In the genomic region with DNA sequence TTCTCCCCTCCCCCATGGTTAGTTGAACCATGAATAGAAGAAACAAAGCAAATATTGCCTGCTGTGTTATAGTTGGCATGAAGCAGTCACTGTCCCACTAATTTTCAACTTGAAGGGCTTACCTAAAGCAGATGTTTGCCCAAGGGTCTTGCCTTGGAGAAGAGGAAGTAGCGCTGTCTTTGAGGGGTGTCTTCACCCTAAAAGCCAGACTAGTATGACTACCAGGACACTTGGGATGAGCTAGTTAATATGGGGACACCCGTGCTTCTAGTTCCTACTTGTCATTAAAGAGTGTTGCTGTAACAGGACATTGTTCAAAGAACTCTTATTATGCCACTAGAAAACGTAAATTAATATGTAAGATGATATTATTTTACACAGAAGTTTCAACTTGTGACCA, we compare ENCODE assay signal across 18 mouse cellular contexts. TPM values are rescaled to one million over a fixed set of nuclear protein-coding genes. Genes with fewer than 3 reads are reported as not detected.
DNase-seq lines count a peak whose midpoint lies in the region; ATAC-seq and TF ChIP-seq lines count a peak whose summit lies in the region.
"Had no signal": no experiment of that assay in that cellular context is flagged by ENCODE, and none has a peak within 500 bp of the region (broad histone marks: within the 10 kb centered on the region; RNA-seq: fewer than 3 reads in every experiment).

No protein-coding gene starts in this region.

- H3K9me3 ChIP-seq in forebrain, embryonic 11.5 days (ENCODE audit: control insufficient read depth, low read length) = no peaks in the 10 kb centered on the region
- H3K9me3 ChIP-seq in forebrain, embryonic 10.5 days = no peaks in the 10 kb centered on the region
- H3K9me3 ChIP-seq in liver, postnatal 0 days (ENCODE audit: low read length) = no peaks in the 10 kb centered on the region
- H3K9me3 ChIP-seq in forebrain, embryonic 14.5 days (replicated peaks; ENCODE audit: control insufficient read depth, low read length) = no peaks in the 10 kb centered on the region
- H3K9me3 ChIP-seq in midbrain, embryonic 13.5 days = no peaks in the 10 kb centered on the region
- H3K9me3 ChIP-seq: embryonic facial prominence, embryonic 13.5 days; limb, embryonic 12.5 days had no signal

- H3K79me2 ChIP-seq in liver, adult 2 months (ENCODE audit: control insufficient read depth, insufficient read depth, low read length) = no peaks in the 10 kb centered on the region; the same call in 1 of the 2 replicates

- no peak overlapping the region for H3K27ac ChIP-seq in forebrain, embryonic 11.5 days (ENCODE audit: low read depth, low read length)
- H3K27ac ChIP-seq in forebrain, embryonic 10.5 days = no peak overlapping the region
- H3K27ac ChIP-seq in liver, adult 2 months (replicated peaks; ENCODE audit: insufficient read depth, low read depth, low read length) = peak overlapping the region; percentile 25; the same call in 1 of the 2 replicates
- H3K27ac ChIP-seq in liver, postnatal 0 days (ENCODE audit: low read depth) = no peak overlapping the region
- no peak overlapping the region for H3K27ac ChIP-seq in forebrain, embryonic 14.5 days (ENCODE audit: low read depth, low read length)
- no peak overlapping the region for H3K27ac ChIP-seq in midbrain, embryonic 13.5 days
- H3K27ac ChIP-seq: embryonic facial prominence, embryonic 13.5 days; limb, embryonic 12.5 days had no signal

- TF ChIP-seq CTCF in liver, adult 2 months (IDR thresholded peaks at IDR 0.05; ENCODE audit: low read depth, low read length) = no peak
- TF ChIP-seq CTCF in liver, postnatal 0 days (IDR thresholded peaks at IDR 0.05; ENCODE audit: low read depth) = no peak

- no peaks in the 10 kb centered on the region for H3K36me3 ChIP-seq in forebrain, embryonic 11.5 days (ENCODE audit: control insufficient read depth, insufficient read depth, low read length)
- no peaks in the 10 kb centered on the region for H3K36me3 ChIP-seq in forebrain, embryonic 10.5 days (replicated peaks)
- H3K36me3 ChIP-seq in liver, adult 2 months (ENCODE audit: control insufficient read depth, insufficient read depth, low read length) = no peaks in the 10 kb centered on the region
- H3K36me3 ChIP-seq in liver, postnatal 0 days (replicated peaks; ENCODE audit: insufficient read depth, low read length) = no peaks in the 10 kb centered on the region
- H3K36me3 ChIP-seq in forebrain, embryonic 14.5 days (ENCODE audit: control insufficient read depth, insufficient read depth, low read length) = no peaks in the 10 kb centered on the region
- H3K36me3 ChIP-seq in midbrain, embryonic 13.5 days = no peaks in the 10 kb centered on the region
- H3K36me3 ChIP-seq: embryonic facial prominence, embryonic 13.5 days; limb, embryonic 12.5 days had no signal

- intact Hi-C loops in left cerebral cortex, postnatal 36 days (cut with DNase I) = loop anchor here (5.0 kb wide), 1 partner anchor 50 kb away; no protein-coding TSS in a partner anchor

- TF ChIP-seq EP300 in liver, postnatal 0 days (IDR thresholded peaks at IDR 0.05; ENCODE audit: low read depth) = no peak

- ATAC-seq in forebrain, embryonic 11.5 days (replicated peaks; ENCODE audit: low FRiP score) = no peak
- ATAC-seq in liver, postnatal 0 days = no peak
- no peak for ATAC-seq in forebrain, embryonic 14.5 days
- ATAC-seq in midbrain, embryonic 13.5 days = no peak

- no peak for DNase-seq in forebrain, embryonic 11.5 days (ENCODE audit: low spot score)
- no peak for DNase-seq in forebrain, embryonic 10.5 days (ENCODE audit: extremely low spot score, low spot score)
- no peak for DNase-seq in liver, adult 2 months (ENCODE audit: extremely low read depth, low read depth, low spot score)
- DNase-seq in liver, postnatal 0 days = no peak
- no peak for DNase-seq in forebrain, embryonic 14.5 days (ENCODE audit: low spot score)
- DNase-seq in left cerebral cortex, postnatal 36 days (ENCODE audit: low spot score in 2 of 2) = no peak
- no peak for DNase-seq in retina, postnatal 1 day
- DNase-seq: adrenal gland, adult 8-10 months; heart, postnatal 4 days; kidney, adult 9 months; layer of hippocampus, postnatal 36 days; right cerebral cortex, adult 18-20 months had no signal

- TF ChIP-seq POLR2A in liver, adult 2 months (IDR thresholded peaks at IDR 0.05; ENCODE audit: extremely low read depth, insufficient read depth, low read length) = no peak

- no peaks in the 10 kb centered on the region; the same call in 1 of the 2 replicates for H3K27me3 ChIP-seq in forebrain, embryonic 11.5 days (ENCODE audit: control insufficient read depth, insufficient read depth, low read length)
- peaks cover 63% of the 10 kb centered on the region for H3K27me3 ChIP-seq in forebrain, embryonic 10.5 days (ENCODE audit: poor library complexity, severe bottlenecking)
- H3K27me3 ChIP-seq in liver, adult 2 months (ENCODE audit: control insufficient read depth, insufficient read depth, low read length) = no peaks in the 10 kb centered on the region
- H3K27me3 ChIP-seq in liver, postnatal 0 days (ENCODE audit: insufficient read depth, low read length) = peaks cover 27% of the 10 kb centered on the region
- no peaks in the 10 kb centered on the region for H3K27me3 ChIP-seq in forebrain, embryonic 14.5 days (replicated peaks; ENCODE audit: control insufficient read depth, insufficient read depth, low read length)
- peaks cover 12% of the 10 kb centered on the region for H3K27me3 ChIP-seq in midbrain, embryonic 13.5 days

- H3K4me1 ChIP-seq in forebrain, embryonic 11.5 days (replicated peaks; ENCODE audit: control insufficient read depth, insufficient read depth, low read length) = peaks cover 4% of the 10 kb centered on the region; the same call in 1 of the 2 replicates
- H3K4me1 ChIP-seq in forebrain, embryonic 10.5 days = peaks cover 34% of the 10 kb centered on the region
- peaks cover 18% of the 10 kb centered on the region for H3K4me1 ChIP-seq in liver, adult 2 months (ENCODE audit: control insufficient read depth, insufficient read depth, low read length)
- 0 out of 2 replicates have a peak, but pooled peaks cover 9% of the 10 kb centered on the region for H3K4me1 ChIP-seq in liver, postnatal 0 days (ENCODE audit: insufficient read depth)
- H3K4me1 ChIP-seq in forebrain, embryonic 14.5 days (ENCODE audit: control insufficient read depth, insufficient read depth, low read length) = peaks cover 30% of the 10 kb centered on the region
- peaks cover 29% of the 10 kb centered on the region for H3K4me1 ChIP-seq in midbrain, embryonic 13.5 days (replicated peaks)

- WGBS in forebrain, embryonic 11.5 days = 88% methylated on average over 3 of the region's 3 CpGs
- WGBS in forebrain, embryonic 10.5 days = 87% methylated on average over 3 of the region's 3 CpGs
- 65% methylated on average over 3 of the region's 3 CpGs for WGBS in liver, adult 2 months
- WGBS in liver, postnatal 0 days (ENCODE audit: insufficient replicate concordance) = 65% methylated on average over 3 of the region's 3 CpGs
- 79% methylated on average over 3 of the region's 3 CpGs for WGBS in forebrain, embryonic 14.5 days
- WGBS in midbrain, embryonic 13.5 days = 88% methylated on average over 3 of the region's 3 CpGs

- H3K9ac ChIP-seq in forebrain, embryonic 11.5 days (ENCODE audit: low read length) = no peak overlapping the region
- H3K9ac ChIP-seq in liver, adult 2 months (ENCODE audit: low read depth, low read length) = no peak overlapping the region
- no peak overlapping the region for H3K9ac ChIP-seq in liver, postnatal 0 days (replicated peaks)
- H3K9ac ChIP-seq in forebrain, embryonic 14.5 days (ENCODE audit: low read length) = no peak overlapping the region
- H3K9ac ChIP-seq in midbrain, embryonic 13.5 days (replicated peaks) = no peak overlapping the region
- H3K9ac ChIP-seq: embryonic facial prominence, embryonic 13.5 days; limb, embryonic 12.5 days had no signal

- peak overlapping the region; percentile 93; the same call in 1 of the 2 replicates for H3K4me2 ChIP-seq in forebrain, embryonic 11.5 days (ENCODE audit: low read depth, low read length, severe bottlenecking)
- no peak overlapping the region for H3K4me2 ChIP-seq in liver, postnatal 0 days (ENCODE audit: low read depth, low read length)
- H3K4me2 ChIP-seq in forebrain, embryonic 14.5 days (ENCODE audit: low read length) = peak overlapping the region; percentile 88
- H3K4me2 ChIP-seq in midbrain, embryonic 13.5 days (replicated peaks) = peak overlapping the region; percentile 83

- no peak overlapping the region; the same call in 1 of the 2 replicates for H3K4me3 ChIP-seq in forebrain, embryonic 11.5 days (ENCODE audit: low read depth, low read length)
- H3K4me3 ChIP-seq in forebrain, embryonic 10.5 days = no peak overlapping the region
- peak overlapping the region; percentile 27 for H3K4me3 ChIP-seq in liver, adult 2 months (ENCODE audit: insufficient read depth, low read depth, low read length)
- H3K4me3 ChIP-seq in liver, postnatal 0 days (ENCODE audit: low read depth, low read length) = no peak overlapping the region
- peak overlapping the region; percentile 68; the same call in 1 of the 2 replicates for H3K4me3 ChIP-seq in forebrain, embryonic 14.5 days (ENCODE audit: low read depth, low read length)
- 0 out of 2 replicates have a peak overlapping the region, but pooled peaks have one; percentile 74 for H3K4me3 ChIP-seq in midbrain, embryonic 13.5 days (replicated peaks)
- H3K4me3 ChIP-seq: limb, embryonic 12.5 days had no signal

RNA-seq across cellular contexts. Expression of a gene that starts 1.6 kb away (rescaled TPM):
- 7.4 and 9.2 TPM in 2 replicates for polyA plus RNA-seq in forebrain, embryonic 11.5 days (2014; fragmentation: Nextera tagmentation; extraction: Ambion mirVana)
- polyA plus RNA-seq in forebrain, embryonic 10.5 days (2016; fragmentation: Nextera tagmentation; extraction: Ambion mirVana) = 4.3 and 4.5 TPM in 2 replicates
- 3.6 and 4.2 TPM in 2 replicates for total RNA-seq in liver, adult 2 months (2014; rRNA removed)
- polyA plus RNA-seq in liver, adult 2 months (2012; rRNA removed) = 4.7 and 9.8 TPM in 2 replicates
- 3.0 and 3.2 TPM in 2 replicates for polyA plus RNA-seq in liver, postnatal 0 days (2015; fragmentation: Nextera tagmentation; extraction: Ambion mirVana)
- 13.8 and 18.8 TPM in 2 replicates for polyA plus RNA-seq in forebrain, embryonic 14.5 days (2014; fragmentation: Nextera tagmentation; extraction: Ambion mirVana)
- polyA plus RNA-seq in midbrain, embryonic 13.5 days (2015; fragmentation: Nextera tagmentation; extraction: Ambion mirVana) = 19.2 and 22.1 TPM in 2 replicates
- total RNA-seq in left cerebral cortex, postnatal 36 days (2021) = 10 to 100 TPM; 20.0 to 23.9 TPM

RNA-seq across cellular contexts. Expression of a gene that starts 9.6 kb away (rescaled TPM):
- polyA plus RNA-seq in forebrain, embryonic 11.5 days (2014; fragmentation: Nextera tagmentation; extraction: Ambion mirVana) = not detected in 2 replicates
- polyA plus RNA-seq in forebrain, embryonic 10.5 days (2016; fragmentation: Nextera tagmentation; extraction: Ambion mirVana) = not detected in 2 replicates
- not detected in 2 replicates for total RNA-seq in liver, adult 2 months (2014; rRNA removed)
- polyA plus RNA-seq in liver, adult 2 months (2012; rRNA removed) = not detected in 2 replicates
- not detected in 2 replicates for polyA plus RNA-seq in liver, postnatal 0 days (2015; fragmentation: Nextera tagmentation; extraction: Ambion mirVana)
- polyA plus RNA-seq in forebrain, embryonic 14.5 days (2014; fragmentation: Nextera tagmentation; extraction: Ambion mirVana) = not detected in 2 replicates
- 0.48 TPM in 1 of 2 replicates, not detected in the other for polyA plus RNA-seq in midbrain, embryonic 13.5 days (2015; fragmentation: Nextera tagmentation; extraction: Ambion mirVana)
- not detected for total RNA-seq in left cerebral cortex, postnatal 36 days (2021)
- total RNA-seq: adrenal gland, adult 8-10 months; heart, adult 18-20 months; heart, postnatal 4 days; layer of hippocampus, postnatal 36 days had no signal
- polyA plus RNA-seq: embryonic facial prominence, embryonic 13.5 days; frontal cortex, adult 2 months; limb, embryonic 12.5 days; thymus, postnatal 0 days had no signal

Comparison
In these comparisons a context has a peak if more than half of its experiments do, and no peak if none do; other contexts are left out.
1. H3K4me3 ChIP-seq: peak in liver, adult 2 months (single experiment), forebrain, embryonic 14.5 days (single experiment) and midbrain, embryonic 13.5 days (single experiment); none in forebrain, embryonic 11.5 days (single experiment), forebrain, embryonic 10.5 days (single experiment) and liver, postnatal 0 days (single experiment).